Mouse (Mus musculus): Measurements from ENCODE around the gene Olfr518. TPM values are rescaled to one million over a fixed set of nuclear protein-coding genes. Genes with fewer than 3 reads are reported as not detected.

Gene Olfr518
- polyA plus RNA-seq (2015; fragmentation: Nextera tagmentation; extraction: Ambion mirVana) = not detected in 2 replicates

- Histone ChIP-seq H3K9me3 (ENCODE audit: control insufficient read depth, low read length) (no peaks in the 10 kb centered on the region), H3K4me2 (ENCODE audit: low read depth, low read length) (no peak within 1 kb of the TSS), H3K9ac (ENCODE audit: low read depth, low read length) (no peak within 1 kb of the TSS), H3K4me1 (ENCODE audit: control insufficient read depth, insufficient read depth, low read length) (no peaks in the 10 kb centered on the region), H3K36me3 (ENCODE audit: control insufficient read depth, insufficient read depth, low read length) (no peaks in the 10 kb centered on the region), H3K27me3 (replicated peaks; ENCODE audit: control insufficient read depth, insufficient read depth, low read length) (no peaks in the 10 kb centered on the region), H3K4me3 (ENCODE audit: low read length) (no peak within 1 kb of the TSS), H3K27ac (ENCODE audit: low read length) (no peak within 1 kb of the TSS)
- no peak for ATAC-seq
- WGBS = 79% methylated on average over 4 of the region's 4 CpGs
Measured at GRCm38 (mm10) chr7:108884906-108885305, at the start of gene Olfr518. Olfr518 (minus strand) TSS chr7:108885006.

- Histone ChIP-seq H3K36me3 (ENCODE audit: control insufficient read depth, insufficient read depth, low read length) (peaks cover 14% of the 10 kb centered on the region), H3K27ac (ENCODE audit: low read length) (peak within 1 kb of the TSS; percentile 72), H3K4me1 (ENCODE audit: control insufficient read depth, insufficient read depth, low read length) (peaks cover 10% of the 10 kb centered on the region), H3K9ac (ENCODE audit: low read depth, low read length) (peak within 1 kb of the TSS; percentile 98), H3K4me2 (ENCODE audit: low read depth, low read length) (peak within 1 kb of the TSS; percentile 83), H3K9me3 (ENCODE audit: control insufficient read depth, low read length) (no peaks in the 10 kb centered on the region), H3K27me3 (replicated peaks; ENCODE audit: control insufficient read depth, insufficient read depth, low read length) (no peaks in the 10 kb centered on the region), H3K4me3 (ENCODE audit: low read length) (peak within 1 kb of the TSS; percentile 99)
- WGBS = 2% methylated on average over 49 of the region's 50 CpGs
- peak; percentile 98 for ATAC-seq
Measured at GRCm38 (mm10) chr7:108933794-108934731, 49.3 kb upstream of the Olfr518 start, which contains the start of gene Eif3f. Eif3f (plus strand) TSS chr7:108934417.

- H3K4me3 ChIP-seq (ENCODE audit: low read length) = no peak within 1 kb of the TSS
- no peak for ATAC-seq
- no peaks in the 10 kb centered on the region for H3K27me3 ChIP-seq (replicated peaks; ENCODE audit: control insufficient read depth, insufficient read depth, low read length)
- H3K27ac ChIP-seq (ENCODE audit: low read length) = no peak within 1 kb of the TSS
- H3K4me2 ChIP-seq (ENCODE audit: low read depth, low read length) = no peak within 1 kb of the TSS
- no peak within 1 kb of the TSS for H3K9ac ChIP-seq (ENCODE audit: low read depth, low read length)
- H3K9me3 ChIP-seq (ENCODE audit: control insufficient read depth, low read length) = no peaks in the 10 kb centered on the region
- no peaks in the 10 kb centered on the region for H3K36me3 ChIP-seq (ENCODE audit: control insufficient read depth, insufficient read depth, low read length)
- 72% methylated on average over 6 of the region's 6 CpGs for WGBS
- H3K4me1 ChIP-seq (ENCODE audit: control insufficient read depth, insufficient read depth, low read length) = no peaks in the 10 kb centered on the region
Measured at GRCm38 (mm10) chr7:108929726-108930393, 45.1 kb upstream of the Olfr518 start, which contains the start of gene Nlrp10. Nlrp10 (minus strand) TSS chr7:108930178.

DNA sequence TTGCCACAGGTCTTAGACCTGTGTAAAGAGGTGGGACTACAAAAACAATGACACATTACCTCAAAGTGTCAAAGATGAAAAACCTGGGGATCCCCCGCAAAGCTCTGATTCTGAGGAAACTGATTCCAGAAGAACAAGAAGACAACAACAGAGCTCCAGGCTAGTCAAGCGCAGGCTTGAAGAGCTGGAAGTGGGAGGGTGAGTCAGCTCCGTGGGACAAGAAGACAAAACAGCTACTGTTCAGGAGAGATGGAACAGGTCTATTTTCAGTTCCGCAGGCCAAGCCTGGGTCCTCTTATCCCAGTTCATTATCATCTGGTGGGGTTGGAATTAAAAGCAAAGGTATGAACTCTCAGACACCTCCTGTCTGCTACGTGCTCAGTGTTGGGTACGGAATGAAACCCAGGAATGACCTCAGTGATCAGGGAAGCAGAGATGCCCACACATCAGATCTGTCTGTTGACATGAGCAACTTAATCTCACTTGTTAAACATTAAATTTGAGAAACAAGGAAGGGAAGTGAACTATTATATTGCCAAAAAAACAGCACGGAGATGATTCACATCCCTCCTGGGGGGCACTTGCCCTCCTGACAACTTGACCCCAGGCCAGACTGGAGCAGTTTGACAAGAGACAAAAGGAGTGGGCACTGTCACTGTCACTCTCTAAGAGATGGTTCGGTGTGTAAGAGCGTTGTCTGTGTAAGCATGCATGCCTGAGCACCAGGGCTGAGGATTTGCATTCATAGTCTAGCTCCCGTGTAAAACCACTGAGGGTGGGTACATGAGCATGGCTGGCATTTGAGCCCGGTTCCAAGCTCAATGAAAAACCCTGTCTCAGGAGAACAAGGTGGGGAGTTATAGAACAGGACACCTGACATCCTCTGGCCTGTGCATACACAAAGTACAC is 43.7 kb upstream of the Olfr518 start:
- Histone ChIP-seq H3K9ac (ENCODE audit: low read depth, low read length) (no peak overlapping the region), H3K36me3 (ENCODE audit: control insufficient read depth, insufficient read depth, low read length) (no peaks in the 10 kb centered on the region), H3K27me3 (replicated peaks; ENCODE audit: control insufficient read depth, insufficient read depth, low read length) (no peaks in the 10 kb centered on the region), H3K4me3 (ENCODE audit: low read length) (no peak overlapping the region), H3K27ac (ENCODE audit: low read length) (no peak overlapping the region), H3K4me1 (ENCODE audit: control insufficient read depth, insufficient read depth, low read length) (no peaks in the 10 kb centered on the region), H3K4me2 (ENCODE audit: low read depth, low read length) (no peak overlapping the region), H3K9me3 (ENCODE audit: control insufficient read depth, low read length) (no peaks in the 10 kb centered on the region)
- ATAC-seq = no peak
- 78% methylated on average over 11 of the region's 11 CpGs for WGBS

- 64% methylated on average over 4 of the region's 4 CpGs for WGBS
- H3K27ac ChIP-seq (ENCODE audit: low read length) = no peak overlapping the region
- no peaks in the 10 kb centered on the region for H3K9me3 ChIP-seq (ENCODE audit: control insufficient read depth, low read length)
- H3K9ac ChIP-seq (ENCODE audit: low read depth, low read length) = no peak overlapping the region
- H3K36me3 ChIP-seq (ENCODE audit: control insufficient read depth, insufficient read depth, low read length) = no peaks in the 10 kb centered on the region
- no peaks in the 10 kb centered on the region for H3K4me1 ChIP-seq (ENCODE audit: control insufficient read depth, insufficient read depth, low read length)
- H3K4me2 ChIP-seq (ENCODE audit: low read depth, low read length) = no peak overlapping the region
- H3K4me3 ChIP-seq (ENCODE audit: low read length) = no peak overlapping the region
- H3K27me3 ChIP-seq (replicated peaks; ENCODE audit: control insufficient read depth, insufficient read depth, low read length) = no peaks in the 10 kb centered on the region
- ATAC-seq = no peak
Measured at GRCm38 (mm10) chr7:108927043-108927442, 42.2 kb upstream of the Olfr518 start.

- 69% methylated on average over 2 of the region's 2 CpGs for WGBS
Measured at GRCm38 (mm10) chr7:108903969-108904368, 19.2 kb upstream of the Olfr518 start.

DNA sequence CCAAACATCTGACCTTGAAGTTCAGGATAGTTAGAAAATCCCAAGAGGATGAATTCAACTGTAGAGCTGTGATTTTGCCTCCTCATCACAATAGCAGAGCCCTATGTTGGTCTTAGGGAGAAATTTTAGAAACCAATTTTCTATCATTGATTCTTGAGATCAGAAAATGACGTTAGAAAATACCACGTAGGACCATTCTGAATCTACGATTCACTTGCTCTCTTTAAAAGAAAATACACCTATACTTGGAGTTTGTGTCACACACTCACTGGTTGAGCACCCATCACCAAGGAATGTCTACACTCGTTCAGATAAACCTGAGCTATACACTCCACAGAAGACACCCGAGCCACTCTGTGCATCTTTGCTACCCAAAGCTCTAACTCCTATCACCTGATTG is 9.5 kb upstream of the Olfr518 start, which contains the start of gene Olfr519:
Gene Olfr519, minus strand, starts transcription at position 101 of the 400 bp plus-strand sequence.
- ATAC-seq = no peak
- WGBS = 80% methylated on average over 5 of the region's 5 CpGs

More at GRCm38 (mm10) chr7:108903969-108904368, 19.2 kb upstream of the Olfr518 start:
- no peak overlapping the region for H3K9ac ChIP-seq (ENCODE audit: low read depth, low read length)
- no peak for ATAC-seq
- H3K4me2 ChIP-seq (ENCODE audit: low read depth, low read length) = no peak overlapping the region
- H3K27ac ChIP-seq (ENCODE audit: low read length) = no peak overlapping the region
- no peaks in the 10 kb centered on the region for H3K4me1 ChIP-seq (ENCODE audit: control insufficient read depth, insufficient read depth, low read length)
- H3K27me3 ChIP-seq (replicated peaks; ENCODE audit: control insufficient read depth, insufficient read depth, low read length) = no peaks in the 10 kb centered on the region
- no peak overlapping the region for H3K4me3 ChIP-seq (ENCODE audit: low read length)
- no peaks in the 10 kb centered on the region for H3K36me3 ChIP-seq (ENCODE audit: control insufficient read depth, insufficient read depth, low read length)
- no peaks in the 10 kb centered on the region for H3K9me3 ChIP-seq (ENCODE audit: control insufficient read depth, low read length)

DNA sequence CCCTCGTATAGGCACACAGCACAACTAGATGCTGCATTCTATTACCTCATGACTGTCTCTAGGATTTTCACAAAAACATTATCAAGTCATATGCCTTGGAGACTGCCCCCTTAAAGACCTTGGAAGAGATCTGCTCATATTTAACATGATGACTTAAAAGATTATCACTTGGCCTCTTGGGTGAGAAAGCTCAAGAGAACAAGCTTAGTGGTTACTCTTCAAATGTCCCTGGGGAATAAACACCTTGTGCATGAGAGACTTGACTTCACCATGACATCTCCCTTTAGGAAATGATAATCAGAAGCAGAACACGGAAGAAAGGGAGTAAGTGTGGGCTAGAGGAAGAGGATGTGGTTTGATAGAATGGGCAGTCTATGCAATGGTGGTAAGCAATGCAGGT is 12.5 kb downstream of the Olfr518 start, which contains the start of gene Olfr517:
Gene Olfr517, minus strand, starts transcription at position 101 of the 400 bp plus-strand sequence.
- Histone ChIP-seq H3K27me3 (replicated peaks; ENCODE audit: control insufficient read depth, insufficient read depth, low read length) (no peaks in the 10 kb centered on the region), H3K27ac (ENCODE audit: low read length) (no peak within 1 kb of the TSS), H3K9ac (ENCODE audit: low read depth, low read length) (no peak within 1 kb of the TSS), H3K36me3 (ENCODE audit: control insufficient read depth, insufficient read depth, low read length) (no peaks in the 10 kb centered on the region), H3K4me1 (ENCODE audit: control insufficient read depth, insufficient read depth, low read length) (no peaks in the 10 kb centered on the region), H3K4me2 (ENCODE audit: low read depth, low read length) (no peak within 1 kb of the TSS), H3K4me3 (ENCODE audit: low read length) (no peak within 1 kb of the TSS), H3K9me3 (ENCODE audit: control insufficient read depth, low read length) (no peaks in the 10 kb centered on the region)
- ATAC-seq = no peak
- WGBS = 65% methylated on average over 2 of the region's 2 CpGs

More for the DNA sequence above, 9.5 kb upstream of the Olfr518 start, which contains the start of gene Olfr519:
- Histone ChIP-seq H3K27me3 (replicated peaks; ENCODE audit: control insufficient read depth, insufficient read depth, low read length) (no peaks in the 10 kb centered on the region), H3K36me3 (ENCODE audit: control insufficient read depth, insufficient read depth, low read length) (no peaks in the 10 kb centered on the region), H3K4me3 (ENCODE audit: low read length) (no peak within 1 kb of the TSS), H3K4me2 (ENCODE audit: low read depth, low read length) (no peak within 1 kb of the TSS), H3K4me1 (ENCODE audit: control insufficient read depth, insufficient read depth, low read length) (no peaks in the 10 kb centered on the region), H3K9me3 (ENCODE audit: control insufficient read depth, low read length) (no peaks in the 10 kb centered on the region), H3K27ac (ENCODE audit: low read length) (no peak within 1 kb of the TSS), H3K9ac (ENCODE audit: low read depth, low read length) (no peak within 1 kb of the TSS)
